Mouse (Mus musculus) large intestine, adult 2 months (tissue): ENCODE data around the gene Pde4d. TPM values are rescaled to one million over a fixed set of nuclear protein-coding genes. Genes with fewer than 3 reads are reported as not detected.

Source experiments
- DNase-seq: peaks from one replicate; pipeline ENCODE4 v3.0.0-alpha.2; 2012; ENCODE audit warnings: low read depth, low spot score
- WGBS: fragments of 180-500 bp; shearing (Covaris S2); methylation state at CpG from one replicate; pipeline ENCODE4 v1.1.7; 2018; 5-methylcytosine and 5-hydroxymethylcytosine counted together
- polyA plus RNA-seq: library from polyadenylated mRNA; depleted of rRNA; stranded (reverse); fragments of >200 nt; gene quantifications from 2 replicates; pipeline ENCODE4 v1.2.3, GENCODE M21; 2012; rRNA removed

Gene Pde4d
- polyA plus RNA-seq: 7.7 and 12.1 TPM in 2 replicates

DNA sequence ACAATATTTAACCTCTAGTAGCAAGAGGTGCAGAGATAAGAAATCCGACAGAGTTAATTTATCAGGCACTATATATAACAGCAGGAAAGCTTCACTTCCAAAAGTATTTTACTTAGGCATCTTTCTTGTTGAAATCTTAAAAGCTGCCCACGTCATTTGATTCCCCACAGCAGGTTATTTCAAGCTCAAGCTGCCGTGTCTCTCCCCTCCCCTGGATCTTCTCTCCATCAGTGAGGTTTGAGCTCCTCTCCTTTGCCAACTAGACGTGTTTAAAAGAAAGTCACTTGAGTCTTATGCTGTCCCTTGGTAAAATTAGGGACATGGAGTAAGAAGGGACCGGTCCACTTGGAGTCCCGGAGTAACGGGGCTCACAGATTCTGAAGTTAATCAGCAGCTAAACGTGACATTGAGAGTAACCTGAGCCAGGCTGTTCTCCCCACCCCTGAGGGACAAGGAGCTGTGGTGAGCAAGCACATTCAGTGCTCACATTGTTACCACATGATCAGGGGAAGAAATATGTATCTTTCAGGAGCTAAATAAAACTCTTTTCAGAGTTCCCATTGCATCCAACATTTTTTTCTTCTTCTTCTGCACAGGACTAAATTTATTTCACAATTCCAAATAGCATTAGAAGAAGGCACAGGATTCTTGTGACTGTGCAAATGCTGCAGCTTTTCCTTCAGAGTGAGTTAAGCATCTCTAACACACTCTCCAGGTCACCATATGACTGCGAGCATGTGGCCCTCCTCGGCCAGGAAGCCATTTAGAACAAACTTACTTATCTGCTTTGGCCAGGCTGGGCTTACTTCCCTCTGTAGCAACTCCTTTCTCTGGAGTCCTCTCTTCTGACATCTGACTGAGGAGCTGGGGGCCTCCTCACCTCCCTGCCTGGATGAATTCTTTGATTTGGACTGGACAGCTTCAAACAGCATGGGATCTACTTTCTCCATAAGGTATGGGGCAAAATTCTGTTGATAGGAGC, at the start of gene Pde4d:
Gene Pde4d (plus strand): TSS at position 833 of the 982 bp plus-strand sequence.
- 19% methylated on average over 10 of the region's 10 CpGs for WGBS
- no peak for DNase-seq

GRCm38 (mm10) chr13:108403197-108403596, 46.6 kb upstream of the Pde4d start:
- DNase-seq: no peak
- 78% methylated on average over 5 of the region's 5 CpGs for WGBS

GRCm38 (mm10) chr13:108404372-108404771, 45.4 kb upstream of the Pde4d start:
- WGBS: 82% methylated on average over 4 of the region's 4 CpGs
- DNase-seq: no peak

DNA sequence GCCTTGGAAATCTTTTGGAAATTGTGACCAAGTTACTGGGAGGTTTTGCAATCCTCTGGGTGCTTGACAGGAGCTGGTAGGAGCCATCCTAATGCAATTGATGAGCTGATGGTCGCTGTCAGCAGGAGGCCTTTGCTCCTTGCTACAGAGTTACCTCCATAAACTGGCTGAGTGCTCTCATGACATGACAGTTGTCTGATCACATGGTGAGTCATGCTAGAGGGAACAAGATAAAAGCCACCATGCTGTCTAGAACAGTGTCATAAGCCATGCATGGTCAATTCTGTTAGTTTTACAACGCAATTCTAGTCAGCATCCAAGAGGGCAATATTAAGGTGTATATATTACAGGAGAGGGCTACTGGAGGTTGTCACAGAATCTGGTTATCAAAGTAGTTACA, 34.3 kb upstream of the Pde4d start:
- WGBS: 56% methylated on average over 2 of the region's 2 CpGs
- DNase-seq: no peak

GRCm38 (mm10) chr13:108418741-108419507, 30.8 kb upstream of the Pde4d start:
- WGBS: 90% methylated on average over 1 of the region's 1 CpGs
- DNase-seq: no peak

DNA sequence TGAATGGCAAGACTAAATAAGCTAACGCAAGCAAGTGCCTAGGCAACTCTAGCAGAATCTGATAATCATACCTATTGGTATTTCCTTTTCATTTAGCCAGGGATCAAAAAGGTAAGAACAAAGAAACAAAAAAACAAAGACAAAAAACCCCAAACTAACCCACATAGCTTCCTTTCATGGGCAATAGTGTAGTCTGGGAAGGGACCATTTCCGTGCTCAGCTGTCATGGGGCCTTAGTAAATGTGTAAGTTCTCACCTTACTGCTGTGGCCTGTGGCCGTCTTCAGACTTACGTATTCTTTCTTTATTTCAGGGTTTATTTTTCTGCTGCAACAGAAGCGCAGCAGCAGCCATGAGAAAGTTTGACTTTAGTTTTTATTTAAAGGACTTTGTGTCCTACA, 23.4 kb upstream of the Pde4d start:
- DNase-seq: no peak
- 89% methylated on average over 5 of the region's 5 CpGs for WGBS

DNA sequence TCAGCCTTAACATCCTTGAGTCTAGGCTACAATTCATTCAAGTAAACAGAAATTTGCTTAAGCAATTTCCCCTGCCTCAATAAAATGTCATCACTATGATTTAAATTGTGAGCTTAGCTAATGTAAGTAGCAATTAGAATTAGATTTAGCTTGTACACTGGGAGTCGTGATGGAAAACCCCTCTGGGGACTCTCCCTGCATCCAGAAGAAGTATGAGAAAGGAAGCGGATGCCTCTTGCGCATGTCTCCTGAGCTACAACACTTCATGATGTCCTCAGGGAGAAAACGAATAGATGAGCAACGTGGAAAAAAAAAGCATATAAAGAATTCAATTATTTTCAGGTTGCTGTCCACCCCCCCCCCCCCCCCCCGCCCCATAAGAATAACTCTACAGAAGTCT, 20.9 kb upstream of the Pde4d start:
- DNase-seq: no peak
- WGBS: 86% methylated on average over 6 of the region's 6 CpGs

DNA sequence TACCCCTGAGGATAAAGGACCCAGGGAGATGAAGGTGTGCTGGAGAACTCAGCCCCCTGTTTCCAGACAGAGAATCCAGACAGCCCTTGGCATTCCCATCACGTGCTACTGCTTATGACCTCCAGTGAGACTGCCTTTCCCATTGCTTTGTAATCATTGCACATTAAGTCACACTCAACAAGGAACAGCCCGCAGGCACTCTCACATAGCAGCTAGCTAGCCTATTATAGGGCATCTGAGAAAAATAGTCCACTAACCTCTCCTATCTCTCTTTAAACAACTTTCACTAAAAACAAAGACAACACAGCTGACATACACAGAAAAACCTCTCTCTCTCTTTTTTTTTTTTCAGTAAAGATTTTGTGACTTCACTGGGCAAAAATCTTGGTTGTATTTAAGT, 20.1 kb upstream of the Pde4d start:
- DNase-seq: no peak
- WGBS: 86% methylated on average over 2 of the region's 2 CpGs

GRCm38 (mm10) chr13:108431776-108432175, 18.0 kb upstream of the Pde4d start:
- DNase-seq: no peak
- 92% methylated on average over 3 of the region's 3 CpGs for WGBS

DNA sequence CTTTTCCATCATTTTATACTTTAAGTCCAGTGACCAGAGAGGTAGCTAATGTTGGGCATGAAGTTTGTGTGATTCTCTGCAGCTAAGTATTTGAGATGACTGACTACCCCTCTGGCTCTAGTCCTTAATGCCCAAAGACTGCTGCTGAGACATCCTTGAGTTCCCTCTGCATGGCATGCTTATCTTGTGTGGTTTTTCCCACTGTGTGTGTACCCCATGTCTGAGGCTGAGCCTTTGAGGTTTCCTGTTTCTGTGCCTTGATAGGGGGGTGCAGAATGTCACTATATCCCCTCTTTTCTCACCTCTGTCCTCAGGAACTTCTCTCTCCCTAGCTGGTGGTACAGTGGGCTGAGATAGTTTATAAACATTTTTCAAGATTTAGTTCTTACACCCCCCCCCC, 14.1 kb upstream of the Pde4d start:
- no peak for DNase-seq

DNA sequence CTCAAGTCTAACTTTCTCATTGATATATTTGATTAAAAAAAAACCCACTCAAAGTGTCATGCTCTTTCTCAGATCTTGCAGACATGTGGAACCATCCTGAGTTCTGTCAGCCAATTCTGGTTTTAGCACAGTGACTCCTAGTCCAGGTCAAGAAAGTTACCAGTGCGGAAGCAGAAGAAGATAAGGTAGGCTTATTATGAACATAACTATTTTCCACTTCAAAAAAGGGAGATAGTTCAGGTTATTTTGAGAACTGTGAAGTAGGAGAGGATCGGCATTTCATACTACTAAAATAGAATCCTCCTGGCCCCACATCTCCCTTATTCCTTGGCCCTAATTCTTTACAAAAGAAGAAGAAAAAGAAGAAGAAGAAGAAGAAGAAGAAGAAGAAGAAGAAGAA, 12.3 kb upstream of the Pde4d start:
- 98% methylated on average over 2 of the region's 2 CpGs for WGBS
- DNase-seq: no peak

GRCm38 (mm10) chr13:108439012-108439411, 10.7 kb upstream of the Pde4d start:
- 75% methylated on average over 1 of the region's 1 CpGs for whole genome bisulfite sequencing
- DNase-seq: no peak

- DNase-seq: peak; percentile 73
- 17% methylated on average over 11 of the region's 11 CpGs for WGBS
Measured at GRCm38 (mm10) chr13:108448348-108448931, 1.3 kb upstream of the Pde4d start.

GRCm38 (mm10) chr13:108451122-108451521, 1.4 kb downstream of the Pde4d start:
- WGBS: 56% methylated on average over 2 of the region's 2 CpGs
- no peak for DNase-seq

DNA sequence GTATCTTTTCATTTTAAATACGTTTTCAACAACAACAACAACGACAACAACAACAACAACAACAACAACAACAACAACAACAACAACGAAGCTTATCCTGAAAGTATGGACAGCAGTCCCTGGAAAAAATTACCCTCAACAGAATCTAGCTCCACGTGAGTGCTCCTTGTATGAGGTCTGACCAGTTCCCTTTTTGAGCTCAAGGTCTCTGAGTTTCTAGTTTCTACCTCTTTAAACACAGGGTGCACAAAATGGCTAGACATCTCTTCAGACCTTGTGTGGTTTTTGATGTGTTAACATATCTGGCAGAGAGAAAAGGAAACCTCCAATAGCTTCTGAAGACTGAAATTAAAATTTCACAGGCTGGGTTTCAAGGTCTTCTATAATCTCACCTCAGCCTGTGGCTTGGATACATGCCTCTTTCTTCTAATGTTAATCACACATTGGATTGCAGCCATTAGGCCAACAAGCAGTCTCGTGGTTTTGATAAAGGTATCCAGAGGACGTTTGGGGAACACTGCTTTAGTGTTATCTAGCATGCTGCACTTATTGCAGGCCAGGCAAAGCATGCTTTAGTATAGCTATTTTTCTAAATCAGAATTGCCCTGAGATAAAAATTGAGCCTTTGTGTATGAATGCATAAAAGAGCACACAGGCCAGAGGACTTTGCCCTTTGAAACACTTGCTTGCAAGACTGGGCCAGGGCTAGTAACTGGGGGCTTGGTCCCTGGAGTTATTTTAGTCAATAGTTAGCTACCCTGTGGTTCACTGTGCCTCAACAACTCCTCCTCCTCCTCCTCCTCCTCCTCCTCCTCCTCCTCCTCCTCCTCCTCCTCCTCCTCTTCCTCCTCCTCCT, 3.5 kb downstream of the Pde4d start:
- 43% methylated on average over 6 of the region's 6 CpGs for WGBS
- DNase-seq: peak; percentile 39

DNA sequence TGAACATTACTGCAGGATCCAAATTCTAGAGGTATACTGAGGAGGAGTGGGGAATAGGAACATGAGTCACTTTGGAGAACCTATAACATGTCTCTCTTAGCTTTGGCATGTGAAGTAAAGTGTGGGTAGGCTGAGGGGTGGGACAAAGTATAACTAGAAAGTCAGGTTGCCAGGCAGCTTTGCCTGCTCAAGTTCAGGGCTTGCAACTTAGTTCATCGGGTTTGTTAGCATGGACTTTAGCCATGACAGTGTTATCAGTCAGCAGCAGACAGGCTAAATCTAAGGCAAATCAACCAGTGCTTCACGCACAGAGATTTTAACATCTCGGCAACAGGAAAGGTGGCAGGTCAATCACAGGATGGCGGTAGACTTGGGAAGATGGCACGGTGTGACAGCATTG, 12.8 kb downstream of the Pde4d start:
- DNase-seq: no peak
- 56% methylated on average over 5 of the region's 5 CpGs for WGBS

DNA sequence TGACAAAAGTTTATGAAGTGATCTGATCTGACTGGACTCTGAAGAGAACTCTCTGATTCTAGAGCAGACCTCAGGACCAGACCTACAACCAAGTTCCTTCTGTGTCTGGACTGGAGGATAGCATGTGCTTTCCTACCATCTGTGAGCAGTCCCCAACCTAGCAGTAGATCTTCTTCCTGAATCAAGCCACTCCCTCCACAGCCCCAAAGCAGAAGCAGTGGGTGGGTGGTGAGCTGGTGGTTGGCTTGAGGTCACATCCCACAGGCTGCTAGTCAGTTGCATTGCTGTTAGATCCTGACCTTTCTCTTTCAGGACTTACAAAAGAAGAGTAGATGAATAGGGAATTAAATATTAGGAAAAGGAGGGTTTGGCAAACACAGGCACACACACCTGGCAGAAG, 16.0 kb downstream of the Pde4d start:
- DNase-seq: no peak

- DNase-seq: no peak
- WGBS: 13% methylated on average over 1 of the region's 1 CpGs
Measured at GRCm38 (mm10) chr13:108467046-108467445, 17.3 kb downstream of the Pde4d start.

DNA sequence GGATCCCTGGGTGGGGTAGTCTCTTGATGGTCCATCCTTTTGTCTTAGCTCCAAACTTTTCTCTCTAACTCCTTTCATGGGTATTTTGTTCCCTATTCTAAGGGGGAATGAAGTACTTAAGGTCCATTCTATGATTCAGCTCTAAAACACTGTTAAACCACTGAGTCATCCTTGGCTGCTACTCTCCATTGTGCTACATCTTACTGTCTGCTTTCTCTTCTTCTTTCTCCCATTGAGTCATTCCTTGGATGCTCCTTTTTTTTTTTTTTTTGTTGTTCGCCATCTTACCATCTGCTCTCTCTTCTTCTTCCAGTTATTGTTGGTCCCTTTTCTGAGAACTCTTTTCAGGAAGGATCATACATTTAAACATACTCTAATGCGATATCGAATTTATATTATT, 30.7 kb downstream of the Pde4d start:
- DNase-seq: no peak
- WGBS: 95% methylated on average over 3 of the region's 3 CpGs

DNA sequence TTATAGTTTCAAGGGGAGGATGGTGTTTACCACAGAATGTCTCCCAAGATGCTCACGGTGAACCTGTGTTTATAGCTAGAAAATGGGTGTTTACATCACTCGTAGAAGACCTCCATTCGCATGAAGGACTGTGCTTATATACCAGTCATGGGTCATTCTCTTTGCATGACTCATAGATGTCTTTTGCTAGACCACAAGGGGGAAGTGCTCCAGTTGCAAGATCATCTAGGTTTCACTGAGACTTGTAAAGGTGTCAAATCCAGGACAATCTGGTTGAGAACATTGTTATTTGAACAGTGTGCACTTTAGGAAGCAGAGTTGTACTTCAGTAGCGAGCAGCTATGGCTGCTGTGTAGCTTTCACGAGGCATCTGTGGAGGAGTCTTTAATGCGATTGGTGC, 35.3 kb downstream of the Pde4d start:
- DNase-seq: no peak
- WGBS: 76% methylated on average over 6 of the region's 6 CpGs
